Mouse (Mus musculus) small intestine, adult 2 months (tissue): ENCODE measurements around the gene Zfp367.

Experiments used
- CTCF ChIP-seq: fragments of 200-500 bp; IDR thresholded peaks from 2 replicates; pipeline ENCODE4 v1.5.1; 2012; ENCODE audit warnings: low read depth, mild to moderate bottlenecking, control low read depth, inconsistent platforms, low read length, moderate library complexity, mixed read lengths; ENCODE audit not compliant: insufficient replicate concordance, insufficient read length; ENCODE audit errors: extremely low read depth
- POLR2A ChIP-seq: fragments of 200-500 bp; IDR thresholded peaks from 2 replicates; pipeline ENCODE4 v1.6.1; 2012; ENCODE audit warnings: low read depth, mild to moderate bottlenecking, control low read depth, inconsistent platforms, low read length, moderate library complexity

- TF ChIP-seq CTCF, result no peak
- no peak for TF ChIP-seq POLR2A
Measured at GRCm38 (mm10) chr13:64117442-64117841, 35.6 kb downstream of the Zfp367 start.
